Mouse (Mus musculus) gastrocnemius, postnatal 4 days (tissue): ENCODE measurements at regions not wholly inside any gene's neighbourhood (a gene's known extent, or its start where the extent isn't known, plus 50 kb on each side); places are given as distances from the start of the nearest gene placed in this dataset.

Source experiments
- DNase-seq, 2 experiments: peaks; one replicate each; pipeline ENCODE4 v3.0.0; 2021 to 2022; ENCODE audit warnings: low spot score in 2 of 2, mixed read lengths in 2 of 2

- DNase-seq = no peak
Measured at GRCm38 (mm10) chr16:86388128-86388527, 486.5 kb upstream of the Adamts5 start.

GRCm38 (mm10) chr16:86377991-86378390 lies 476.4 kb upstream of the Adamts5 start:
- DNase-seq = no peak

GRCm38 (mm10) chr16:86371652-86372051 lies 470.0 kb upstream of the Adamts5 start:
- no peak for DNase-seq

GRCm38 (mm10) chr16:86368449-86368848 lies 466.8 kb upstream of the Adamts5 start:
- no peak for DNase-seq

GRCm38 (mm10) chr16:86366197-86366596 lies 464.6 kb upstream of the Adamts5 start:
- DNase-seq = no peak

- no peak for DNase-seq
Measured at GRCm38 (mm10) chr16:86361099-86361498, 459.5 kb upstream of the Adamts5 start.

- no peak for DNase-seq
Measured at GRCm38 (mm10) chr16:86355036-86355435, 453.4 kb upstream of the Adamts5 start.

GRCm38 (mm10) chr16:86347753-86348152 lies 446.1 kb upstream of the Adamts5 start:
- DNase-seq = no peak

- DNase-seq = no peak
Measured at GRCm38 (mm10) chr16:86346916-86347315, 445.3 kb upstream of the Adamts5 start.

GRCm38 (mm10) chr16:86340311-86340710 lies 438.7 kb upstream of the Adamts5 start:
- DNase-seq = peak in 1 of 2 experiments; percentile 12

- no peak for DNase-seq
Measured at GRCm38 (mm10) chr16:86325406-86325805, 423.8 kb upstream of the Adamts5 start.

- DNase-seq = no peak
Measured at GRCm38 (mm10) chr16:86318898-86319297, 417.3 kb upstream of the Adamts5 start.

GRCm38 (mm10) chr16:86309696-86310095 lies 408.1 kb upstream of the Adamts5 start:
- DNase-seq = no peak

- DNase-seq = no peak
Measured at GRCm38 (mm10) chr16:86303869-86304268, 402.2 kb upstream of the Adamts5 start.

GRCm38 (mm10) chr16:86302451-86303145 lies 401.0 kb upstream of the Adamts5 start:
- no peak for DNase-seq

GRCm38 (mm10) chr16:86294436-86294835 lies 392.8 kb upstream of the Adamts5 start:
- DNase-seq = no peak

GRCm38 (mm10) chr16:86281326-86281725 lies 379.7 kb upstream of the Adamts5 start:
- DNase-seq = no peak

- no peak for DNase-seq
Measured at GRCm38 (mm10) chr16:86277031-86277430, 375.4 kb upstream of the Adamts5 start.

- DNase-seq = no peak
Measured at GRCm38 (mm10) chr16:86261612-86262011, 360.0 kb upstream of the Adamts5 start.

GRCm38 (mm10) chr16:86252630-86253029 lies 351.0 kb upstream of the Adamts5 start:
- no peak for DNase-seq

GRCm38 (mm10) chr16:86250021-86250420 lies 348.4 kb upstream of the Adamts5 start:
- DNase-seq = no peak

- DNase-seq = no peak
Measured at GRCm38 (mm10) chr16:86244191-86244590, 342.6 kb upstream of the Adamts5 start.

- DNase-seq = no peak
Measured at GRCm38 (mm10) chr16:86242766-86243510, 341.3 kb upstream of the Adamts5 start.
